Mouse (Mus musculus): ENCODE results near the gene Vmn1r101. TPM values are rescaled to one million over a fixed set of nuclear protein-coding genes. Genes with fewer than 3 reads are reported as not detected.

The Vmn1r101 gene
- not detected for total RNA-seq (2023)

GRCm38 (mm10) chr7:20442493-20442892, at the start of gene Vmn1r101:
TSS of gene Vmn1r101 (minus strand) at chr7:20442593.

GRCm38 (mm10) chr7:20474825-20475224, 32.4 kb upstream of the Vmn1r101 start, which contains the start of gene Gm10670:
TSS of gene Gm10670 (minus strand) at chr7:20474925.

DNA sequence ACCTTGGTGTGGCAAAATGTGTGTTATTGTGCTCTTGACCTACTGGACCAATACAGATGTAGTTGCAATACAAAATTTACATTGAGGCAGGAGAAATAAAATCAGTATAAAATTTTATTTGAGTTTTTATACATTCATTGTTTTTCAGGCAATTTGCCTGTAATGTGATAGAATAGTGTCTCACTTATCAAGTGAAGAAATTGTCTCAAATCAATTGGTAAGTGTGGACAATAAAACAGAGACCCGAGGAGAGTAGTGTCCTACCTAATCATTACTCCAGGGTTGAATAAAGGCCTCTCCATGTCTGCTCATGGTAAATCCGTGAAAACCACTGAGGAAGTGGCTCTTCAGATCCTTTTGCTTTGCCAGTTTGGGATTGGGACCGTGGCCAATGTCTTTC, 24.8 kb downstream of the Vmn1r101 start, which contains the start of gene Vmn1r100:
Gene Vmn1r100 (plus strand): TSS at position 301 of the 400 bp plus-strand sequence.

Other genes starting within 250 kb of the Vmn1r101 start
- gene Vmn1r95, start 248.9 kb downstream of the Vmn1r101 start, total RNA-seq (2023) = not detected
- not detected for gene Gm6164, start 237.0 kb downstream of the Vmn1r101 start, total RNA-seq (2023)
- gene Gm4498, start 208.8 kb downstream of the Vmn1r101 start, total RNA-seq (2023) = not detected
- gene Gm5890, start 179.8 kb downstream of the Vmn1r101 start, total RNA-seq (2023) = not detected
- gene Gm4133, start 108.5 kb downstream of the Vmn1r101 start, total RNA-seq (2023) = not detected
- gene Gm5728, start 67.2 kb downstream of the Vmn1r101 start, total RNA-seq (2023) = not detected
- gene Vmn1r100, start 24.7 kb downstream of the Vmn1r101 start, total RNA-seq (2023) = not detected
- not detected for gene Gm10670, start 32.3 kb upstream of the Vmn1r101 start, total RNA-seq (2023)
- gene Vmn1r103, start 67.9 kb upstream of the Vmn1r101 start, total RNA-seq (2023) = not detected
- gene Vmn1r104, start 91.2 kb upstream of the Vmn1r101 start, total RNA-seq (2023) = not detected
- gene Gm5726, start 103.2 kb upstream of the Vmn1r101 start, total RNA-seq (2023) = not detected
- gene Gm4141, start 133.6 kb upstream of the Vmn1r101 start, total RNA-seq (2023) = not detected
- gene Gm4513, start 156.4 kb upstream of the Vmn1r101 start, total RNA-seq (2023) = not detected
- gene Vmn1r107, start 226.3 kb upstream of the Vmn1r101 start, total RNA-seq (2023) = not detected

All from B cell, adult 67 days (primary cell).